Mouse (Mus musculus): Measurements from ENCODE around the gene Slc1a7. TPM values are rescaled to one million over a fixed set of nuclear protein-coding genes. Genes with fewer than 3 reads are reported as not detected.

The Slc1a7 gene
- total and polyA plus RNA-seq, 2 experiments from 2014 or later = 0.10 TPM; not detected in 1

DNA sequence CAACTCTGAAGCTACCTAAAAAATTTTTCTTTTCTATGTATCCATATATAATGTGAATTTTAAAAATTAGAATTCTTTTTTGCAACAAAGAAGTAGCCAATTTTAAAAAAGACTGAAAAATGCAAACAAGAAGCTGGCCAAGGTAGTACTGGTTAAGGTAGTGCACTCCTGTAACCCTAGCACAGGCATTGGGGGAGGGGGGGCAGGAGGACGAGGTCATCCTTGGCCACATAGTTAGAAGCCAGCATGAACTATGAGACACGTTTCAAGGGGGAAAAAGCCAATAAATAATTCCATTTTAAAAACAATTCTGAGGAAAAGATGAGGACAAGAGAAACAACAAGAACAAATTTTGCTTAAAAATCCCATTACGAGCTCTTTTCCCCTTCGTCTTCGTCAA, 94.4 kb downstream of the Slc1a7 start:
- H3K9ac ChIP-seq = no peak overlapping the region
- DNase-seq (no peak), ATAC-seq (no peak)
- no peak overlapping the region for H3K4me3 ChIP-seq (ENCODE audit: low read depth, low read length)
- H3K4me1 ChIP-seq (ENCODE audit: insufficient read depth) = no peaks in the 10 kb centered on the region
- no peaks in the 10 kb centered on the region for H3K27me3 ChIP-seq (ENCODE audit: insufficient read depth, low read length)
- peaks cover 13% of the 10 kb centered on the region for H3K36me3 ChIP-seq (ENCODE audit: insufficient read depth)
- no peaks in the 10 kb centered on the region for H3K9me3 ChIP-seq (ENCODE audit: low read length)
- no peak for TF ChIP-seq CTCF (IDR thresholded peaks at IDR 0.05; ENCODE audit: low read depth)
- 95% methylated on average over 5 of the region's 5 CpGs for WGBS
- no peak overlapping the region for H3K4me2 ChIP-seq (ENCODE audit: low read depth)
- H3K27ac ChIP-seq (ENCODE audit: low read depth, low read length) = no peak overlapping the region

Other genes starting within 250 kb of the Slc1a7 start
- 60.7 and 90.2 TPM in 2 replicates for gene Lrp8, start 166.1 kb upstream of the Slc1a7 start, total RNA-seq (2014; rRNA removed)
- 21.9 and 38.3 TPM in 2 replicates for gene Lrp8, start 166.1 kb upstream of the Slc1a7 start, polyA plus RNA-seq (2015; fragmentation: Nextera tagmentation; extraction: Ambion mirVana)
- 49.8 and 64.5 TPM in 2 replicates for gene Magoh, start 88.6 kb upstream of the Slc1a7 start, total RNA-seq (2014; rRNA removed)
- 138 and 180 TPM in 2 replicates for gene Magoh, start 88.6 kb upstream of the Slc1a7 start, polyA plus RNA-seq (2015; fragmentation: Nextera tagmentation; extraction: Ambion mirVana)
- gene 0610037L13Rik, start 78.5 kb upstream of the Slc1a7 start, total RNA-seq (2014; rRNA removed) = 63.7 and 75.6 TPM in 2 replicates
- 102 and 110 TPM in 2 replicates for gene 0610037L13Rik, start 78.5 kb upstream of the Slc1a7 start, polyA plus RNA-seq (2015; fragmentation: Nextera tagmentation; extraction: Ambion mirVana)
- 5.5 and 9.5 TPM in 2 replicates for gene Cpt2, start 44.7 kb upstream of the Slc1a7 start, total RNA-seq (2014; rRNA removed)
- 8.8 and 9.7 TPM in 2 replicates for gene Cpt2, start 44.7 kb upstream of the Slc1a7 start, polyA plus RNA-seq (2015; fragmentation: Nextera tagmentation; extraction: Ambion mirVana)
- gene Podn, start 128.1 kb downstream of the Slc1a7 start, total RNA-seq (2014; rRNA removed) = 2.4 and 2.5 TPM in 2 replicates
- gene Podn, start 128.1 kb downstream of the Slc1a7 start, polyA plus RNA-seq (2015; fragmentation: Nextera tagmentation; extraction: Ambion mirVana) = 0.59 and 1.1 TPM in 2 replicates
- gene Scp2, start 176.7 kb downstream of the Slc1a7 start, total RNA-seq (2014; rRNA removed) = 122 and 143 TPM in 2 replicates
- gene Scp2, start 176.7 kb downstream of the Slc1a7 start, polyA plus RNA-seq (2015; fragmentation: Nextera tagmentation; extraction: Ambion mirVana) = 212 and 220 TPM in 2 replicates
- 19.0 and 29.0 TPM in 2 replicates for gene Echdc2, start 197.1 kb downstream of the Slc1a7 start, total RNA-seq (2014; rRNA removed)
- gene Echdc2, start 197.1 kb downstream of the Slc1a7 start, polyA plus RNA-seq (2015; fragmentation: Nextera tagmentation; extraction: Ambion mirVana) = 11.4 and 11.8 TPM in 2 replicates
- not detected in 2 replicates for gene Zyg11a, start 249.7 kb downstream of the Slc1a7 start, total RNA-seq (2014; rRNA removed)
- gene Zyg11a, start 249.7 kb downstream of the Slc1a7 start, polyA plus RNA-seq (2015; fragmentation: Nextera tagmentation; extraction: Ambion mirVana) = not detected in 2 replicates

Data from forebrain, postnatal 0 days (tissue).